Mouse (Mus musculus) spleen, embryonic (tissue): Measurements from ENCODE around the gene Olfr922.

ENCODE experiments used
- CTCF ChIA-PET: fragments of 350-600 bp; sonication (Branson Sonifier 250); formaldehyde crosslinking; loops from one replicate; lab custom pipeline; 2022; lab: Charles Lee

Olfr922 gene

DNA sequence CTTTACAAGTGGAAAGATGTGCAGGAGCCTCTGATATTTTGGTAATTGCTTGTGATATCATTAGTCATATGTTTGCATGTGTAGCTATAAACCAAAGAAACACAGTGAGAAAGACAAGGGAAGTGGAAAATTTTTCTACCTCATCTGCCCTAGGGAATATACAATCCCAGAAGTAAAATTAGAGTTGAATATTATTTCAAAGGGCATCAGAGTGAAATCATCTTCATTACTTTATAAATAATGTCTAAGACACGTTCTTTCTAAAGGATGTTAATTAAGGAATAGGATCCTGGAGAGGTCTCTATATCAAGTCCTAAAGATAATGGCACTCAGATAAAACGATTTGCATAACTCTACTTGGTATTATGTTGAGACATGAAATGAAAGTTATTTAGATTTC, at the start of gene Olfr922:
Gene Olfr922, plus strand, starts transcription at position 301 of the 400 bp plus-strand sequence.
- CTCF ChIA-PET = no interaction called here

DNA sequence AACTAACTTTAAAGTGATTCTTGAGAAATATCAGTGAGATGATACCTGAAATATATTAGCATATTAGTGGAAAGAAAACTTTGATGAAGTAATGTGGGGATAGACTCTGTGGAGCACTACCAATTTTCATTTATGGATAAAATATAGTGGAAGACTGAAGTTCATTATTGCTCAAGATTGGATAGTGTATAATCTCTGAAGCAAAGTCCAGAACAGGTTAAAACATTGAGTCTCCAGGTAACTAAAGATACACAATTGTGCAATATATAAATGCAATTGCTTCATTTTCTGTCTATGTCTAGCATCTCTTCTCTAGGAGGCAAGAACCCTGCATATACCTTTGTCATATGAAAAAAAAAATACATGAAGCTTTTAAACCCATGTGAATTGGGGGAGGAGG, 41.6 kb upstream of the Olfr922 start, which contains the start of gene Olfr921:
Gene Olfr921, plus strand, starts transcription at position 301 of the 400 bp plus-strand sequence.
- CTCF ChIA-PET = no interaction called here

DNA sequence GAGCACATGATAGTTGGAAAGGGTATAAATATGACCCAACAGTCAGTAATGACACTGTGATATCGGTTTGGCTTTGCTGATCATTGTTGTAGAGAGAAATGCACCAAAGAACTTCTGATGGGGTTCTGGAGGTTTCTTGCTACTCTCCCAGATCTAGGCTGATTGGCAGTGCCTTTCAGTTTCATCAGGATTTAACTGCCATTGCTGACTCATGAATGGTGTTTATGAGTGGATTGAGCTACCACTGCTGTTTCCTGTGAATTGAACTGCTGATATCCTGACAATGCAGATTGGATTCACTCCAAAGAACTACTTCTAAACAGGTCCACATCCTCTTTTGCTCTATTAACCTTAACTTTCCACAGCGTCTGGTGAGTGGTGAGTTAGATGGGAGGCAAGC, 21.7 kb upstream of the Olfr922 start:
- CTCF ChIA-PET = no interaction called here

DNA sequence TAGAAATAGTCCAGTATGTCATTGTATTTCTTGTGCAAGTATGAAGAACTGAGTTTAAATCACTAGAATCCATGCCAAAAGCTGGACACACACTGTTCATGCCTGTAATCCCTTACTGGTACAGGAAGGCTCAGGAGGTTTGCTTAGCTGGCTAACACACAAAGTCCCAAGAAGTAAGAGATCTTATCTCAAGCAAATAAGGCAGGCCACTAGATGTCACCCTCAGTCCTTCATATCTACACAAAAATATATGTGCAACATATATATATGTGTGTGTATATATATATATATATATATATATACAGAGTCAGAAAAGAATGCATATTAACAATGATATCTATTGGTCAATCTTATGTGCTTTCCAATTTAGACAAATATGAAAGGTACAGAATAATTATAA, 8.7 kb upstream of the Olfr922 start:
- CTCF ChIA-PET = no interaction called here

DNA sequence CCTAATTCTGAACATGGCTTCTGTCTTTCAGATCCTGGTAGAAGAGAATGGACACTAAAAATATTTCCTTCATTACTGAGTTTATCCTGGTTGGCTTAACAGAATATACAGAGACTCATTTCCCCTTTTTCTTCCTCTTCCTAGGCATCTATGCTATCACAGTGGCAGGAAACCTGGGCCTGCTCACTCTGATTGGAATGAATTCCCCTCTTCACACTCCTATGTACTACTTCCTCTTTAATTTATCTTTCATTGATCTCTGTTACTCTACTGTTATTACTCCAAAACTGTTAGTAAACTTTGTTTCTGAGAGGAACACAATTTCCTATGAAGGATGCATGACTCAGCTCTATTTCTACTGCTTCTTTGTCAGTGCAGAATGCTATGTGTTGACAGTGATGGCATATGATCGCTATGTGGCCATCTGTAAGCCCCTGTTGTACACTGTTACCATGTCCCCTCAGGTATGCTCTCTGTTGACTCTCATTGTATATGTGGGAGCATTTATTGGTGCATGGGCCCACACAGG, 1.1 kb downstream of the Olfr922 start:
- CTCF ChIA-PET = no interaction called here

DNA sequence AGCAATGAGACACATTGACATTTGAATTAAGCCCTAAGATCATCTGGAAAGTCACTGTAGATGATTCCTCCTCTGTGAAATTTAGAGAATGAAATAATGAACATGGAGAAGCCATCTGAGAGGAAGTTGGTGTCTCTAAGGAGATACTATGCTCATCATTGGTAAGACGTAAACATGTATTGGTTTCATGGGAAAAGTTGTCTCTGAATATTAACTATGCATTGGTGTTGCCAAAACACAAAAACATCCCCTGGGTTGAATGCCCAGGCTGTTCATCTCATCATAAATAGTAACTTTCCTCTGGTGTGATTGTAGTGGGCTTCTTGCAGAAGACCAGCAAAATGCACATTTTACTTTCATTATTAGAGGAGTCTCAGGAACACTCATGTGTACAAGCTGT, 11.8 kb downstream of the Olfr922 start, which contains the start of gene Olfr923:
Gene Olfr923, plus strand, starts transcription at position 301 of the 400 bp plus-strand sequence.
- CTCF ChIA-PET = no interaction called here

DNA sequence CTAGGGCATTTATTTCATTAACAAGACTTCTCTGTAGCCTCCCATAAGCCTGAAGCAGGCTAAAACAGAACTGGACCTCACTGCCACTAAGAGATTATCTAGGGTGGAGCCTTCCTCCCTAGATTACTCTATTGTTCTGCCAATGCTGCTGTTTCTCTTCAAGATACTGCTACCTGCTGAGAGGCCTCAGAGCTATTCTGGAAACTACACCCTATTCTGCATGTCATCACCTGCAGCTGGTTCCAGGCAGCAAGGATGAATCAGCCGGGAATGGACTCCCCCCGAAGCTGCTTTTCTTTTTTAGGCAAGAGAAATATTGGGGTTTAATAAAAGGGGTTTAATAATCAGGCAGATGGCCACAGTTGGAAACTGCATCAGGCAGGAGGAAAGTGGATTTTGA, 18.6 kb downstream of the Olfr922 start:
- CTCF ChIA-PET = no interaction called here

DNA sequence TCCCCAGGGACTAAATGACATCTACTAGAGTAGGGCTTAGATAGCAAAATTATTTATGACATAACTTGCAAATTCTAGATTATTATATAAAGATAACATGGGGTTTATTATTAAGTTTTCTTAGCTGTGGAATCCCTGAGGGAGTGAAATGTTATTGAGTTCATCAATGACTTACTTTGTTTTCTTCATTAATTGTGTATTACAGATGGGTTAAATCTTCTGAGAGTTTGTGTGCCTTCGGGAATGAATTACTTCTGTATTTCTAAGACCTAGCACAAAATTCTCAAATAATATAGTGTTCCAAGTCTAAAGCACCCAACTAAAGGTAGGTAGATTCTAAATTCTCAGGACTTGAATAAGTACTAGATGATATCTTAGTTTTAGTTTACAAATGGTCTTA, 29.7 kb downstream of the Olfr922 start, which contains the start of gene Olfr924:
Gene Olfr924, plus strand, starts transcription at position 301 of the 400 bp plus-strand sequence.
- CTCF ChIA-PET = no interaction called here

DNA sequence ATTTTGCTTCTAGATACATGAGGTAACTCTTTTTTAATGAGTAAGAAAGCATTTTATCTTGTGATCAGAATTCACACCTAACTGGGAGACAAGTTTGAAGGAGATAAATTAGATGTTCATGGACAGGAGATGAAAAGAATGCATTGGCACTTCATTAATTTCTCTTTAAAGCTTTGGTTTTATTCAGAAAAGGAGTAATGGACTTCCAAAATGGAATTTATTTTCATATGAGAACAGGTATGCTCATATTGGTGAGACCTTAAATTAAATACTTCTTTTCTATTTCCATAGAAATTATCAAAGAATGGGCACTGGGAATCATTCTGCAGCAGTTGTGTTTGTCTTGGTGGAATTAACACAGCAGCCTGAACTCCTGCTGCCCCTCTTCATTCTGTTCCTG, 40.3 kb downstream of the Olfr922 start, which contains the start of gene Olfr26:
Gene Olfr26, plus strand, starts transcription at position 301 of the 400 bp plus-strand sequence.
- CTCF ChIA-PET = no interaction called here
